Mouse (Mus musculus): ENCODE results near the gene Calhm1. TPM values are rescaled to one million over a fixed set of nuclear protein-coding genes. Genes with fewer than 3 reads are reported as not detected.

Calhm1 gene
- polyA plus RNA-seq, 1 experiment from 2014 or later: not detected

GRCm38 (mm10) chr19:47166758-47167157, 22.7 kb upstream of the Calhm1 start:
- Histone ChIP-seq H3K36me3 (ENCODE audit: control insufficient read depth, insufficient read depth, low read length) (no peaks in the 10 kb centered on the region), H3K4me1 (ENCODE audit: control insufficient read depth, insufficient read depth, low read length) (peaks cover 4% of the 10 kb centered on the region; the same call in 1 of the 2 replicates), H3K9me3 (replicated peaks; ENCODE audit: control insufficient read depth, low read length) (no peaks in the 10 kb centered on the region), H3K4me2 (no peak overlapping the region), H3K27ac (ENCODE audit: low read depth, low read length) (no peak overlapping the region), H3K27me3 (ENCODE audit: control insufficient read depth, insufficient read depth, low read length) (no peaks in the 10 kb centered on the region), H3K4me3 (ENCODE audit: low read depth, low read length) (no peak overlapping the region), H3K9ac (ENCODE audit: low read depth, low read length) (no peak overlapping the region)
- 40% methylated on average over 3 of the region's 3 CpGs for WGBS (ENCODE audit: insufficient replicate concordance)
- ATAC-seq (replicated peaks; ENCODE audit: insufficient number of reproducible peaks, low FRiP score, low TSS enrichment): no peak

DNA sequence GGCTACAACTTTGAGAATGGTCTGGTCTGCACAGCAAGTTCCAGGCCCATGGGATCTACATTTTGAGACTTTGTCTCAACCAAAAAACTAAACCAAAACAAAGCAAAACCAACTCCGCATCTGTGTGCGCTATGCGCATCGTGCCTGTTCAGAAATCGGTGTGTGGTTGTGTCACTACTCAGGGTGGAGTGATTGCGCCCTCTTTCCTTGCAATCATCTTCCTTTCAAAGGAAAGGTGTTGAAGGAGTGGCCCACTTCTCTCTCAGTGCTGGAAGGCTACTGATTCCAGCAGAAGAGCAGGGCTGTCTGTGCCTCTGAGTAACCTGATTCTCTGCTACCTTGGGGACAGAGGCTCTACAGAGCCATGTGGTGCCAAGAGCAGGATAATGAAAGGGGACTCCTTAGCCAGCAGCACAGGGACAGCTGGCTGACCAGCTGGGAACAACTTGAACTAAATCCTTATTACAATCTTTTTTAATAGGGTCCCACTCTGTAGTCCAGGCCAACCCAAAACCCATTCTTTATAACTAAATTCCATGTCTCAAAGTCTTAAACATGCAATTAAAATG, 19.2 kb upstream of the Calhm1 start:
- H3K9me3 ChIP-seq (replicated peaks; ENCODE audit: control insufficient read depth, low read length): no peaks in the 10 kb centered on the region
- H3K9ac ChIP-seq (ENCODE audit: low read depth, low read length): no peak overlapping the region
- no peak overlapping the region for H3K4me3 ChIP-seq (ENCODE audit: low read depth, low read length)
- no peak overlapping the region for H3K27ac ChIP-seq (ENCODE audit: low read depth, low read length)
- no peak for ATAC-seq (replicated peaks; ENCODE audit: insufficient number of reproducible peaks, low FRiP score, low TSS enrichment)
- no peaks in the 10 kb centered on the region for H3K36me3 ChIP-seq (ENCODE audit: control insufficient read depth, insufficient read depth, low read length)
- no peaks in the 10 kb centered on the region for H3K27me3 ChIP-seq (ENCODE audit: control insufficient read depth, insufficient read depth, low read length)
- no peak overlapping the region for H3K4me2 ChIP-seq
- WGBS (ENCODE audit: insufficient replicate concordance): 94% methylated on average over 6 of the region's 6 CpGs
- no peaks in the 10 kb centered on the region for H3K4me1 ChIP-seq (ENCODE audit: control insufficient read depth, insufficient read depth, low read length)

GRCm38 (mm10) chr19:47161669-47162068, 17.6 kb upstream of the Calhm1 start:
- H3K27ac ChIP-seq (ENCODE audit: low read depth, low read length): no peak overlapping the region
- H3K9me3 ChIP-seq (replicated peaks; ENCODE audit: control insufficient read depth, low read length): no peaks in the 10 kb centered on the region
- no peaks in the 10 kb centered on the region for H3K4me1 ChIP-seq (ENCODE audit: control insufficient read depth, insufficient read depth, low read length)
- WGBS (ENCODE audit: insufficient replicate concordance): 61% methylated on average over 4 of the region's 4 CpGs
- no peak for ATAC-seq (replicated peaks; ENCODE audit: insufficient number of reproducible peaks, low FRiP score, low TSS enrichment)
- no peaks in the 10 kb centered on the region for H3K36me3 ChIP-seq (ENCODE audit: control insufficient read depth, insufficient read depth, low read length)
- H3K9ac ChIP-seq (ENCODE audit: low read depth, low read length): no peak overlapping the region
- no peaks in the 10 kb centered on the region for H3K27me3 ChIP-seq (ENCODE audit: control insufficient read depth, insufficient read depth, low read length)
- H3K4me2 ChIP-seq: no peak overlapping the region
- no peak overlapping the region for H3K4me3 ChIP-seq (ENCODE audit: low read depth, low read length)

DNA sequence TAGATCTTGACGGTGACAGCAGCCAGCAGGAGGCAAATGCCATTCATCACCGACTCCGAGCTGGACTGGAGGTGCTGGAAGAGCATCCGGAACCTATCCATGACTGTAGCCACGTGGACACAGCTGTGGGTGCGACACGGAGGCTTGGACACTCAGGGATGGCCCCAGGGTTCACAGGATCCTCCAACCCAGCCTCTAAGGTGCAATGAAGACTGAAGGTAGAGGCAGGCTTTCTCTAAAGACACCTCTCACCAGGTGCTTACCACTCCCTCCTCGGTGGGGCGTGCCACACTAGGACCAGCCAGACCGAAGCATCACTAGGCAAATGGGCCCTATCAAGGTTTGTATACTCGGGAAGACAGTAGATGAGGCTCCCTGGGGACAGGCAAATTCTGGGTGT, 13.6 kb upstream of the Calhm1 start, which contains the start of gene Calhm3:
Calhm3 (minus strand) TSS at position 101 of the 400 bp plus-strand sequence.
- Histone ChIP-seq H3K4me2 (no peak within 1 kb of the TSS), H3K4me1 (ENCODE audit: control insufficient read depth, insufficient read depth, low read length) (no peaks in the 10 kb centered on the region), H3K27me3 (ENCODE audit: control insufficient read depth, insufficient read depth, low read length) (no peaks in the 10 kb centered on the region), H3K9me3 (replicated peaks; ENCODE audit: control insufficient read depth, low read length) (no peaks in the 10 kb centered on the region), H3K27ac (ENCODE audit: low read depth, low read length) (no peak within 1 kb of the TSS), H3K4me3 (ENCODE audit: low read depth, low read length) (no peak within 1 kb of the TSS), H3K9ac (ENCODE audit: low read depth, low read length) (no peak within 1 kb of the TSS), H3K36me3 (ENCODE audit: control insufficient read depth, insufficient read depth, low read length) (no peaks in the 10 kb centered on the region)
- no peak for ATAC-seq (replicated peaks; ENCODE audit: insufficient number of reproducible peaks, low FRiP score, low TSS enrichment)
- 71% methylated on average over 11 of the region's 11 CpGs for WGBS (ENCODE audit: insufficient replicate concordance)

GRCm38 (mm10) chr19:47153767-47154166, 9.7 kb upstream of the Calhm1 start:
- whole genome bisulfite sequencing (ENCODE audit: insufficient replicate concordance): 80% methylated on average over 7 of the region's 7 CpGs
- no peak overlapping the region for H3K4me3 ChIP-seq (ENCODE audit: low read depth, low read length)
- ATAC-seq (replicated peaks; ENCODE audit: insufficient number of reproducible peaks, low FRiP score, low TSS enrichment): no peak
- no peaks in the 10 kb centered on the region for H3K9me3 ChIP-seq (replicated peaks; ENCODE audit: control insufficient read depth, low read length)
- H3K4me2 ChIP-seq: no peak overlapping the region
- H3K4me1 ChIP-seq (ENCODE audit: control insufficient read depth, insufficient read depth, low read length): 0 out of 2 replicates have a peak, but pooled peaks cover 3% of the 10 kb centered on the region
- H3K36me3 ChIP-seq (ENCODE audit: control insufficient read depth, insufficient read depth, low read length): no peaks in the 10 kb centered on the region
- H3K27ac ChIP-seq (ENCODE audit: low read depth, low read length): no peak overlapping the region
- no peak overlapping the region for H3K9ac ChIP-seq (ENCODE audit: low read depth, low read length)
- peaks cover 3% of the 10 kb centered on the region for H3K27me3 ChIP-seq (ENCODE audit: control insufficient read depth, insufficient read depth, low read length)

GRCm38 (mm10) chr19:47152062-47152369, 8.0 kb upstream of the Calhm1 start:
- H3K4me1 ChIP-seq (ENCODE audit: control insufficient read depth, insufficient read depth, low read length): 0 out of 2 replicates have a peak, but pooled peaks cover 3% of the 10 kb centered on the region
- H3K4me3 ChIP-seq (ENCODE audit: low read depth, low read length): peak overlapping the region; percentile 32; the same call in 1 of the 2 replicates
- H3K27ac ChIP-seq (ENCODE audit: low read depth, low read length): no peak overlapping the region
- H3K4me2 ChIP-seq: peak overlapping the region; percentile 62
- H3K9ac ChIP-seq (ENCODE audit: low read depth, low read length): no peak overlapping the region
- 58% methylated on average over 12 of the region's 12 CpGs for WGBS (ENCODE audit: insufficient replicate concordance)
- ATAC-seq (replicated peaks; ENCODE audit: insufficient number of reproducible peaks, low FRiP score, low TSS enrichment): no peak
- H3K27me3 ChIP-seq (ENCODE audit: control insufficient read depth, insufficient read depth, low read length): peaks cover 3% of the 10 kb centered on the region
- no peaks in the 10 kb centered on the region for H3K9me3 ChIP-seq (replicated peaks; ENCODE audit: control insufficient read depth, low read length)
- no peaks in the 10 kb centered on the region for H3K36me3 ChIP-seq (ENCODE audit: control insufficient read depth, insufficient read depth, low read length)

DNA sequence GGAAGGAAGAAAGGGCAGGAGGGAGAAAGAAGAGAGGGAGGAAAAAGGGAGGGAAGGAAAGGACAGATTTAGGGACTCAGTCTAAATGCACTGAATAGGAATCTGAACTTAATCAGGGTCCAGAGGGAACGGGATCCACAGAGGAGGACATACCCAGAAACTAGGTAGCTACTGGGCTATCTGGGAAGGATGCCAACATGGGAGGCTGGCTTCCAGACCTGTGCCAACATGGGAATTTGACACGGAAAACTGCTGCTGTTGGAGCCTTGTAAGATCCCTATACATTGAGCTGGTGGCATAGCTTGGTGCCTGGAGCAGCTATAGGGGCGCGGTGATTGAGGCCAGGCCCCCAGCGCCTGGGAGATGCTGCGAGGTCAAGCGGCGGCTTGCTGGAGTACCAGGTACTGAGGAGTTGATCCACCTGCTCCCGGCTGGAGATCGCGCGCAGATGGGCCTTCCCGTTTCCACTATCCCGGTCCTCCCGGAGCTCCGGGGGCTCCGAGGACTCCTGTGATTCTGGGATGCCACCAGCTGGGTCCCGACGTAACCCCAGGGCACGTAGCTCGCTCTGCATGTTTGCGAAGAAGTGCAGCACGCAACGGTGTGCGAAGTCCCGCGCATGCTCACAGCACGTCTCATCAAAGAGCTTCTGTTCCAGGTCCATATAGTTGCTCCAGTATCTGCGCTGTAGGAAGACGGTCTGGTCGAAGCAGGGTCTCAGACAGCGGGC, 7.4 kb upstream of the Calhm1 start:
- 21% methylated on average over 32 of the region's 32 CpGs for WGBS (ENCODE audit: insufficient replicate concordance)
- Histone ChIP-seq H3K27ac (ENCODE audit: low read depth, low read length) (no peak overlapping the region), H3K4me3 (ENCODE audit: low read depth, low read length) (peak overlapping the region; percentile 32), H3K9ac (ENCODE audit: low read depth, low read length) (peak overlapping the region; percentile 30; the same call in 1 of the 2 replicates), H3K4me2 (peak overlapping the region; percentile 62), H3K4me1 (ENCODE audit: control insufficient read depth, insufficient read depth, low read length) (0 out of 2 replicates have a peak, but pooled peaks cover 3% of the 10 kb centered on the region), H3K27me3 (ENCODE audit: control insufficient read depth, insufficient read depth, low read length) (peaks cover 3% of the 10 kb centered on the region), H3K36me3 (ENCODE audit: control insufficient read depth, insufficient read depth, low read length) (no peaks in the 10 kb centered on the region), H3K9me3 (replicated peaks; ENCODE audit: control insufficient read depth, low read length) (no peaks in the 10 kb centered on the region)
- ATAC-seq (replicated peaks; ENCODE audit: insufficient number of reproducible peaks, low FRiP score, low TSS enrichment): no peak

GRCm38 (mm10) chr19:47149854-47150253, 5.8 kb upstream of the Calhm1 start:
- Histone ChIP-seq H3K9me3 (replicated peaks; ENCODE audit: control insufficient read depth, low read length) (no peaks in the 10 kb centered on the region), H3K9ac (ENCODE audit: low read depth, low read length) (no peak overlapping the region), H3K4me2 (no peak overlapping the region), H3K4me3 (ENCODE audit: low read depth, low read length) (no peak overlapping the region), H3K27ac (ENCODE audit: low read depth, low read length) (no peak overlapping the region), H3K27me3 (ENCODE audit: control insufficient read depth, insufficient read depth, low read length) (peaks cover 3% of the 10 kb centered on the region), H3K4me1 (ENCODE audit: control insufficient read depth, insufficient read depth, low read length) (0 out of 2 replicates have a peak, but pooled peaks cover 3% of the 10 kb centered on the region), H3K36me3 (ENCODE audit: control insufficient read depth, insufficient read depth, low read length) (no peaks in the 10 kb centered on the region)
- no peak for ATAC-seq (replicated peaks; ENCODE audit: insufficient number of reproducible peaks, low FRiP score, low TSS enrichment)
- 45% methylated on average over 4 of the region's 4 CpGs for WGBS (ENCODE audit: insufficient replicate concordance)
